Mouse (Mus musculus): ENCODE data around the gene Epha7.

Epha7 gene

DNA sequence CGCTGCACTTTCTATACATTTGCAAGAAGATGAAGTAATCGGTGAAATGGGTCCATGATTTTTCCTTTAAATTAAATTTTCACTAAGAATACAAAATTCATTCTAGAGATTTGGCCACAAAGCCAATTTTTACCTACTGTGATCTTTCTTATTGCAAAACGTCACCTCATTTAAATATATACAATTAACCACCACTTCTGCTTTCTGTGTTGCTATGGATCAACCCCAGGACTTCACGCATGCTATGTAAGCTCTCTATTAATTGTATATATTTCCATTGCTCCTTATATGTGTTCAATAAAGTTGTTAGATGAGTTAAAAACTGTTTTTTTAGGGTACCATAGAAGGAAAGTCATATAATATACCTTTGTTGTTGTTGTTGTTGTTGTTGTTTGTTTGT is 86.4 kb downstream of the Epha7 start:
- intact Hi-C loops (cut with DNase I), result no loop called here

DNA sequence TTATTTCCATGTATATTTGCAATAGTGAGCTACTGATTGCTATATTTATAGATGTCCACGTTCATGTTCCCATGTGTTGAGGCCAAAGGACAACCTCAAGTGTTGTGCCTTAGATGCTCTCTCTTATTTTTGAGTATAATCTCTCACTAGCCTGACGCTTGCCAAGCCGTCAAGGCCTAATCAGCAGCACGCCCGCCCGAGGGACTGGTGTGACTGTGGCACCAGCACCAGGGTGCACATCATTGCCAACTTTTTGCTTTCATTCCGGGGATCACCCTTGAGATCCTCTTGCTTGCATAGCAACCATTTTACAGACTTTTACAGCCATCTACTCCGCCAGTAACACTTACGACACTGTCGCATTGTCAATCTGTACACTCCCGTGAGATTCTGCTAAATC is 86.9 kb downstream of the Epha7 start:
- intact Hi-C loops (cut with DNase I), result no loop called here

GRCm38 (mm10) chr4:28901496-28901895 is 88.6 kb downstream of the Epha7 start:
- intact Hi-C loops (cut with DNase I), result no loop called here

- intact Hi-C loops (cut with DNase I), result no loop called here
Measured at GRCm38 (mm10) chr4:28902004-28902704, 89.2 kb downstream of the Epha7 start.

- intact Hi-C loops (cut with DNase I), result no loop called here
Measured at GRCm38 (mm10) chr4:28906985-28907384, 94.1 kb downstream of the Epha7 start.

DNA sequence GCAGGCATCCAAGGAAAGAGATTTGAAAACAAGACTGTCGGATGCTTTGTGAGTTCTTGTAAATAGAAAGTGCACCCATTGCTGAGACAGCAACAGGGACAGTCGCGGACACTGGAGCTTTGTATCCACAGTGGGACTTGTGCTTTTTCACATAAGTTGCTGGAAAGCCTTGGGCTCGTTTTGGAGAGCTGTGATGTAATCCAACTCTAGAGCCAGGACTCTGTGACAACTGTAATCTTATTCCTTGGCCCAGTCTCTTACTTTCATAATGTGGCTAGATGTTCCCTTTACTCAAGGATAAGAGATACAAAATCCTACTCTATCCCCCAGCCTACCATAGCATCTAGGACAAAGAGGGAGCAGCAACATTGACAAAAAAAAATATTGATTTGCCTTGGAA is 97.2 kb downstream of the Epha7 start:
- intact Hi-C loops (cut with DNase I), result no loop called here

DNA sequence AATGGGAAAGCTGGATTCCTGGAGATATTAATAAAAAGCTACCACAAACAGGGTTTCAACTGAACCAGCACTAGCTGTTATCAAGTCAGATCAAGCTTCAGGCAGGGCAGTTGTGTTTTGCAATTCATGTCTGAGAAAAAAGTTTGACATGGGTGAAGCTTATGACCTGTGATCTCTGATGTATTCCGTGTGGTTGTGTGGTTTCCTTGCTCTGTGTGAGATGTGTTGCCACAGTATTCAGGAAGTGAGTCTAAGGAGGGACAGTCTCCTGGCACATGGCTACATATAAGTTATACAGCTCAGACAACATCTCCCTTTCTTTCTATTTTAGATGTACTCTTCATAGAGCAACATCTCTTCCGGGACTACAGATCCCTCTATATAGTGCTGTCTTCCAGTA is 99.1 kb downstream of the Epha7 start:
- intact Hi-C loops (cut with DNase I), result no loop called here

DNA sequence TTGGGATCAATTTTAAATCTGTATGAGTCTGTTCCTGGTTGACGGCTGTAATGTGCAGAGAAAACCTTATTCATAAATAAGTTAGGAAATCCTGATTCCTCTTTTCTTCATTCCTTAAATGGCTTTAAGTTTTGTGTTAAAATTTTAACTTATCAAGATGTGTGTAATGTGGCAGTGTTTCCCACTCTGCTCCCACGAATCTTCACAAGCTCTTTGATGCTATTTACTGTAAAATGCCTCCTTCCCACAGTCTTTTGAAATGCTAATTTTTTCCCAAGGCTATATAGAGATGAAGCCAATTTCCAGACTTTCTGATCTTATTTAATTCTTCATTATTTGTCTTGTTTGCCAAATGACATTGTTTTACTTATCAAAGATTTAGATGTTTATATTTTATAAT is 100.7 kb downstream of the Epha7 start:
- intact Hi-C loops (cut with DNase I), result no loop called here

DNA sequence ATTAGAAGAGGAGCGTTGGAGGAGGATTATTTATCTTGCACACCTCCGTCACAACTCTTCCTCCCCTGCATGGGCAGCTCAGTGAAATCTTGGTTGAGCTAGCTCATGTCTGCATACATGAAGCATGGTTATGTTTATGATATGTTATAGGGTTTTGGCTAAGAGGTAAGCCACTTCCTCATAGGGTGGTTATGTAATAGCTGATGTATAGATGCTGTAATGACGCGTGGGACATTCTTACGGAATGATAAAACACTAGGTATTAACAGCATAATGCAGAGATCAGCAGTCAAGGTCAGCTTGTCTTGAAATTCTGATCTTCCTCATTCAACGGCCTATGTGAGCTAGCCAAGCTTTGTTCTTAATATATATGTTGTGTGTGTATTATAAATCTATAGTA is 107.7 kb downstream of the Epha7 start:
- intact Hi-C loops (cut with DNase I), result no loop called here

DNA sequence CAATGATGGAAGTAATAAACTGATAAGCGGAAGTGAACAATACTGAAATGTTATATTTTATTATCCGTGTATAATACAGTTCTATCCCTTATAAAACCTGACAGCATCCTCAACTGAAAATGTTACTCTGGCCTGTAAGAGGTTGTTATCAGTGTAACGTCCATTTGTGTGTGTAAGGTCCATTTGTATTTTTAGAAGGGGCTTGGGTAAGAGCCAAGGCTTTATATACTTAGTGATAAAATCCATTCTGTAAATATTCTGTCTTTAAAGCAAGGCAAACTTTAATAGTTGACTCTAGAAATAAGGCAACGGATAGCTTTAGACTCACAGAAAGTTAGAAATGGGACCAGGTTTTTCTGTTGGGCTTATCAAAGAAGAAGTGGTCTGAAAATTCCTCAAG is 113.1 kb downstream of the Epha7 start:
- intact Hi-C loops (cut with DNase I), result no loop called here

- intact Hi-C loops (cut with DNase I), result no loop called here
Measured at GRCm38 (mm10) chr4:28933431-28933830, 120.5 kb downstream of the Epha7 start.

DNA sequence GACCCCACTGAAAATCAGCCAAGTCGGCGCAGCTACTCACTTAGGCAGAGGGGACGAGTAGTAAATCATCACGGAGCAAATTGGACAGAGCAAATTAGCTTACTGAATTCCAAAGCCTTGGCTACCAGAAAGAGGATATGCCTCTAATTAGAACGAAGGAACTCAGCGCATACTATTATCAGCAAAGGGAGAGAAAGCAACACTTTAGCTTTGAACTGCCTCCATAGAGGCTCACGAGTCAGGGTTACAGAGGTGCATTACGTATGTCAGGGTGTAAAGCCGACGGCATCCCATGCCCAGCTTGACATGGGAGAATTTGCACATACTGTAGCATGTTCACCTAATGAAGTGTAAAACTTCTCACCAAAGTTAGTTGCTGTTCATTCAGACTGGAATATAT is 121.9 kb downstream of the Epha7 start:
- intact Hi-C loops (cut with DNase I), result no loop called here

GRCm38 (mm10) chr4:28935567-28935966 is 122.6 kb downstream of the Epha7 start:
- intact Hi-C loops (cut with DNase I), result no loop called here

- intact Hi-C loops (cut with DNase I), result no loop called here
Measured at GRCm38 (mm10) chr4:28940710-28941109, 127.8 kb downstream of the Epha7 start.

- intact Hi-C loops (cut with DNase I), result no loop called here
Measured at GRCm38 (mm10) chr4:28944237-28944636, 131.3 kb downstream of the Epha7 start.

GRCm38 (mm10) chr4:28960889-28961560 is 148.1 kb downstream of the Epha7 start:
- intact Hi-C loops (cut with DNase I), result no loop called here

GRCm38 (mm10) chr4:28967584-28968315 is 154.8 kb downstream of the Epha7 start:
- intact Hi-C loops (cut with DNase I), result no loop called here

GRCm38 (mm10) chr4:28998462-28999286 is 185.7 kb downstream of the Epha7 start:
- intact Hi-C loops (cut with DNase I), result no loop called here

GRCm38 (mm10) chr4:28999287-28999595 is 186.3 kb downstream of the Epha7 start:
- intact Hi-C loops (cut with DNase I), result no loop called here

DNA sequence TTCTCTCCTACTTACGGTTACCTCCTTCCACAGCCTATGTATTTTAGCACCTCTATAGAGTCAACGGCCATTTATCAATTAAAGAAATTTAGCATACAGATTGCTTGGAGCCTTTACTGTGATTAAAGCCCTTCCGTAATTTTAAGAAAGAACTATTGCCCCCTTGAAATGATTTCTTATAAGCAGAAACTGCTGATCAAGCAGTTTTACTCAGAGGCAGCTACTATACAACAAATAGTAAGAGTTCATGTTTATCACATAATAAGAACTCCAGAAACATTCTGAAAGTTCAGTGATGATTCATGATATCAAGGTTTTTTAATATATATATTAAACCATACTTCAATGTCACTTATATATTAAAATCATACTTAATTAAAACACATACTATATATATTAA is 197.4 kb downstream of the Epha7 start:
- intact Hi-C loops (cut with DNase I), result no loop called here

Measured in adrenal gland (tissue).